Comparison of ENCODE assay signal across 8 mouse cellular contexts in the genomic region with DNA sequence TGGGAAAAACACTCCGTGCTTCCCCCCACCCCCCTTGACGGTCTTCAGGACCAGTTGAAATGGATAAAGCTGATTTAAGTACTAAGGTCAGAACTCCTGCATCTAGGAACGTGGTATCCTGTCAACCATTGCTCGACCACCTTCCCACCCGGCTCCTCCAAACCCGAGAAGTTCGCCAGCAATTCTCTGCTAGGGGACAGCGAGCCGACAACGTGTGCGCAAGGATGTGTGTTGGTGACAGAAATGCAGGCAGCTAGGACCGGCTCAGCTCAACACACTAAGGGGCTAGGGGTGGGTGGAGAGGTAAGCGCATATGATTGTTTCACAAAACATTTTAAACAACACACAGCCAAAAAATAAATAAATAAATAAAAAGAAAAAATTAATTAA. TPM values are rescaled to one million over a fixed set of nuclear protein-coding genes. Genes with fewer than 3 reads are reported as not detected.
DNase-seq lines count a peak whose midpoint lies in the region; ATAC-seq and TF ChIP-seq lines count a peak whose summit lies in the region.

No protein-coding gene starts in this region.

- peak overlapping the region; percentile 68 for H3K4me3 ChIP-seq in heart, adult 2 months
- H3K4me3 ChIP-seq in kidney, embryonic 14.5 days (ENCODE audit: low read length) = peak overlapping the region; percentile 85
- peak overlapping the region; percentile 72 for H3K4me3 ChIP-seq in liver, embryonic 15.5 days (replicated peaks)
- H3K4me3 ChIP-seq in neural tube, embryonic 14.5 days (ENCODE audit: low read depth, low read length) = peak overlapping the region; percentile 81

- TF ChIP-seq POLR2A in heart, adult 2 months (IDR thresholded peaks at IDR 0.05; ENCODE audit: insufficient read depth, low read depth, low read length) = 0 out of 2 replicates have a peak, but pooled peaks have one; percentile 24

- H3K9me3 ChIP-seq in kidney, embryonic 14.5 days (ENCODE audit: control insufficient read depth, low read length) = no peaks in the 10 kb centered on the region
- H3K9me3 ChIP-seq in liver, embryonic 15.5 days (replicated peaks) = no peaks in the 10 kb centered on the region
- no peaks in the 10 kb centered on the region for H3K9me3 ChIP-seq in neural tube, embryonic 14.5 days (ENCODE audit: control insufficient read depth, low read length)

- ATAC-seq in kidney, embryonic 14.5 days (ENCODE audit: low FRiP score, low TSS enrichment) = no peak
- no peak for ATAC-seq in liver, embryonic 15.5 days (ENCODE audit: insufficient read depth)
- ATAC-seq in neural tube, embryonic 14.5 days (ENCODE audit: low read depth) = no peak

- H3K36me3 ChIP-seq in heart, adult 2 months (ENCODE audit: control insufficient read depth, insufficient read depth, low read length) = peaks cover 14% of the 10 kb centered on the region
- H3K36me3 ChIP-seq in kidney, embryonic 14.5 days (ENCODE audit: control insufficient read depth, insufficient read depth, low read length) = no peaks in the 10 kb centered on the region
- no peaks in the 10 kb centered on the region for H3K36me3 ChIP-seq in liver, embryonic 15.5 days (replicated peaks)
- H3K36me3 ChIP-seq in neural tube, embryonic 14.5 days (ENCODE audit: control insufficient read depth, insufficient read depth, low read length) = no peaks in the 10 kb centered on the region

- peaks cover 14% of the 10 kb centered on the region for H3K4me1 ChIP-seq in heart, adult 2 months (ENCODE audit: control insufficient read depth, insufficient read depth, low read length)
- H3K4me1 ChIP-seq in kidney, embryonic 14.5 days (ENCODE audit: control insufficient read depth, insufficient read depth, low read length) = peaks cover 17% of the 10 kb centered on the region; the same call in 1 of the 2 replicates
- H3K4me1 ChIP-seq in liver, embryonic 15.5 days (replicated peaks) = peaks cover 28% of the 10 kb centered on the region
- H3K4me1 ChIP-seq in neural tube, embryonic 14.5 days (ENCODE audit: control insufficient read depth, insufficient read depth, low read length) = peaks cover 27% of the 10 kb centered on the region

- WGBS in heart, adult 2 months = under 1% methylated on average over 13 of the region's 13 CpGs
- under 1% methylated on average over 13 of the region's 13 CpGs for WGBS in kidney, embryonic 14.5 days
- 1% methylated on average over 13 of the region's 13 CpGs for WGBS in liver, embryonic 15.5 days (ENCODE audit: insufficient replicate concordance)
- under 1% methylated on average over 13 of the region's 13 CpGs for WGBS in neural tube, embryonic 14.5 days

- peaks cover 1% of the 10 kb centered on the region for H3K79me2 ChIP-seq in heart, adult 2 months (replicated peaks; ENCODE audit: control insufficient read depth, insufficient read depth, low read length)

- H3K27me3 ChIP-seq in heart, adult 2 months (ENCODE audit: control insufficient read depth, insufficient read depth, low read length) = no peaks in the 10 kb centered on the region
- no peaks in the 10 kb centered on the region for H3K27me3 ChIP-seq in kidney, embryonic 14.5 days (ENCODE audit: control insufficient read depth, insufficient read depth, low read length)
- peaks cover 23% of the 10 kb centered on the region for H3K27me3 ChIP-seq in liver, embryonic 15.5 days
- no peaks in the 10 kb centered on the region for H3K27me3 ChIP-seq in neural tube, embryonic 14.5 days (ENCODE audit: control insufficient read depth, insufficient read depth, low read length)

- intact Hi-C loops in left cerebral cortex, postnatal 36 days (cut with DNase I) = loop anchor here (2.0 to 10.0 kb wide), 9 partner anchors 53 to 456 kb away; no protein-coding TSS in a partner anchor
- intact Hi-C loops in heart, adult 2 months (cut with DNase I) = loop anchor here (2.0 to 10.0 kb wide), 4 partner anchors 72 to 386 kb away; partner anchors contain the start of genes 4933402D24Rik, Fastkd2 and Mdh1b

- TF ChIP-seq EP300 in heart, adult 2 months (IDR thresholded peaks at IDR 0.05; ENCODE audit: insufficient read depth, low read depth, low read length) = 0 out of 2 replicates have a peak, but pooled peaks have one; percentile 33

- peak; percentile 41 to 42 for DNase-seq in left cerebral cortex, adult 18-20 months (ENCODE audit: low spot score in 2 of 2)
- no peak for DNase-seq in left cerebral cortex, postnatal 36 days (ENCODE audit: low spot score in 2 of 2)
- peak; percentile 77 for DNase-seq in cerebellum, adult 9-11 months
- peak; percentile 55 to 70 for DNase-seq in heart, adult 2 months
- no peak for DNase-seq in urinary bladder, postnatal 25 days (ENCODE audit: low spot score)

- peak overlapping the region; percentile 76 for H3K4me2 ChIP-seq in kidney, embryonic 14.5 days (replicated peaks; ENCODE audit: low read depth, low read length)
- H3K4me2 ChIP-seq in liver, embryonic 15.5 days = peak overlapping the region; percentile 87
- H3K4me2 ChIP-seq in neural tube, embryonic 14.5 days (ENCODE audit: low read depth, low read length) = peak overlapping the region; percentile 70

- TF ChIP-seq CTCF in heart, adult 2 months (IDR thresholded peaks at IDR 0.05) = no peak

- H3K27ac ChIP-seq in heart, adult 2 months = peak overlapping the region; percentile 100
- peak overlapping the region; percentile 100 for H3K27ac ChIP-seq in kidney, embryonic 14.5 days (ENCODE audit: low read depth, low read length)
- H3K27ac ChIP-seq in liver, embryonic 15.5 days (replicated peaks) = peak overlapping the region; percentile 83
- peak overlapping the region; percentile 100 for H3K27ac ChIP-seq in neural tube, embryonic 14.5 days (ENCODE audit: low read depth, low read length)

- H3K9ac ChIP-seq in heart, adult 2 months (ENCODE audit: low read depth, low read length) = peak overlapping the region; percentile 70
- H3K9ac ChIP-seq in kidney, embryonic 14.5 days (ENCODE audit: low read depth, low read length) = peak overlapping the region; percentile 84
- H3K9ac ChIP-seq in liver, embryonic 15.5 days = peak overlapping the region; percentile 48
- peak overlapping the region; percentile 89 for H3K9ac ChIP-seq in neural tube, embryonic 14.5 days (replicated peaks; ENCODE audit: low read depth, low read length)

RNA-seq across cellular contexts. Expression of gene Klf7, which starts 1.7 kb away (rescaled TPM):
- 10 to 100 TPM; 36.9 to 38.5 TPM for total RNA-seq in left cerebral cortex, adult 18-20 months (2021)
- 10 to 100 TPM; 39.8 to 45.0 TPM for total RNA-seq in left cerebral cortex, postnatal 36 days (2021)
- 10 to 100 TPM; 18.4 to 18.9 TPM for total RNA-seq in heart, adult 2 months (2021)
- 10.3 and 15.7 TPM in 2 replicates for polyA plus RNA-seq in heart, adult 2 months (2012; rRNA removed)
- 18.1 and 21.0 TPM in 2 replicates for polyA plus RNA-seq in kidney, embryonic 14.5 days (2014; fragmentation: Nextera tagmentation; extraction: Ambion mirVana)
- polyA plus RNA-seq in liver, embryonic 15.5 days (2015; fragmentation: Nextera tagmentation; extraction: Ambion mirVana) = 6.2 TPM in 2 replicates
- polyA plus RNA-seq in neural tube, embryonic 14.5 days (2014; fragmentation: Nextera tagmentation; extraction: Ambion mirVana) = 71.4 and 78.3 TPM in 2 replicates

Comparison
In these comparisons a context has a peak if more than half of its experiments do, and no peak if none do; other contexts are left out.
1. DNase-seq: peak in left cerebral cortex, adult 18-20 months (2 of 2), cerebellum, adult 9-11 months (single experiment) and heart, adult 2 months (2 of 2); none in left cerebral cortex, postnatal 36 days (0 of 2) and urinary bladder, postnatal 25 days (single experiment).
2. Peak in every context shown above with its lines, with median percentiles within 50 percentile points of each other: H3K27ac ChIP-seq, H3K4me3 ChIP-seq, H3K9ac ChIP-seq and H3K4me2 ChIP-seq.